Mouse (Mus musculus) E14TG2a.4 (cell line): Measurements from ENCODE around the gene Xrcc1.
"Not testable (repeated sequence)": the region's sequence is repeated elsewhere in the genome, so short reads cannot be mapped to it uniquely, and the experiment has no call there.

Experiments used
- H3K27me3 ChIP-seq: 2 replicates; pipeline ENCODE4 v1.6.1; 2014; ENCODE audit warnings: low read length, control low read depth; ENCODE audit not compliant: insufficient read depth
- H3K36me3 ChIP-seq: 2 replicates; pipeline ENCODE4 v1.6.1; 2014; ENCODE audit warnings: low read length, control low read depth; ENCODE audit not compliant: insufficient read depth
- H3K4me1 ChIP-seq: replicated peaks from 2 replicates; pipeline ENCODE4 v1.6.1; 2014; ENCODE audit warnings: low read depth, low read length, control low read depth
- H3K4me3 ChIP-seq: replicated peaks from 2 replicates; pipeline ENCODE4 v1.5.1; 2014; ENCODE audit warnings: mild to moderate bottlenecking, low read length
- H3K9me3 ChIP-seq: 2 replicates; pipeline ENCODE4 v1.6.1; 2014; ENCODE audit warnings: low read length, control low read depth
- CTCF ChIP-seq: conservative IDR thresholded peaks from 2 replicates; pipeline ENCODE4 v1.5.1; 2014; ENCODE audit warnings: low read length
- NANOG ChIP-seq: IDR thresholded peaks from 2 replicates; pipeline ENCODE4 v1.6.1; 2014; ENCODE audit warnings: borderline replicate concordance, low read length, mixed read lengths
- POU5F1 ChIP-seq: IDR thresholded peaks from 2 replicates; pipeline ENCODE4 v1.6.1; 2014; ENCODE audit warnings: low read length, borderline replicate concordance

The Xrcc1 gene

DNA sequence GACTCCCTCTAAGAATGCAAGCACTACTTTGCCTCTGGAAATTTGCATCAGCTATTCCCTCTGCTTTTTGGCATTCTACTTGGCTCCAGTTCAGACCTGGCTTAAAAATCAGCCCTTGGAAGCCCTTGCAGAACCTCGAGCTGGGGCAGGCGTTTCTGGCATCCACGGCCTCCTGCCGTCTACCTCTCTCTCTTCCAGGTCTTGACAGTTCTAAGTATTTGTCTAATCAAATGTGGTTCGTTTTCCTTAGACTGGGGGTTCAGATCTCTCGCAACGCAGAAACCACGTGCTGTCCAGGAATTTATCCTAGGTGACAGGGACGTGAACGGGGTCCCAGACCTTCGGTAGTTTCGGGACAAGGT lies 39.6 kb upstream of the Xrcc1 start:
- Histone ChIP-seq H3K27me3 (no peaks in the 10 kb centered on the region), H3K4me1 (peaks cover 88% of the 10 kb centered on the region), H3K4me3 (peak overlapping the region; percentile 92), H3K36me3 (peaks cover 30% of the 10 kb centered on the region), H3K9me3 (no peaks in the 10 kb centered on the region)
- no peak for TF ChIP-seq CTCF
- TF ChIP-seq NANOG: no peak
- no peak for TF ChIP-seq POU5F1

GRCm38 (mm10) chr7:24506838-24507725 lies 39.0 kb upstream of the Xrcc1 start, which contains the start of gene Zfp428:
Gene Zfp428 (plus strand): TSS chr7:24507006.
- Histone ChIP-seq H3K9me3 (no peaks in the 10 kb centered on the region), H3K4me1 (peaks cover 88% of the 10 kb centered on the region), H3K36me3 (peaks cover 36% of the 10 kb centered on the region), H3K27me3 (no peaks in the 10 kb centered on the region), H3K4me3 (peak within 1 kb of the TSS; percentile 92)
- TF ChIP-seq CTCF (no peak), NANOG (no peak), POU5F1 (peak; percentile 38; the same call in 1 of the 2 replicates)

GRCm38 (mm10) chr7:24507726-24508114 lies 38.4 kb upstream of the Xrcc1 start:
- H3K9me3 ChIP-seq: no peaks in the 10 kb centered on the region
- H3K4me1 ChIP-seq: peaks cover 88% of the 10 kb centered on the region
- H3K36me3 ChIP-seq: peaks cover 43% of the 10 kb centered on the region
- H3K4me3 ChIP-seq: peak overlapping the region; percentile 92
- no peaks in the 10 kb centered on the region for H3K27me3 ChIP-seq
- TF ChIP-seq CTCF: no peak
- TF ChIP-seq POU5F1: no peak
- TF ChIP-seq NANOG: no peak

- H3K4me3 ChIP-seq: peak within 1 kb of the TSS; percentile 56
- no peaks in the 10 kb centered on the region for H3K9me3 ChIP-seq
- H3K4me1 ChIP-seq: peaks cover 94% of the 10 kb centered on the region
- H3K36me3 ChIP-seq: peaks cover 76% of the 10 kb centered on the region
- H3K27me3 ChIP-seq: no peaks in the 10 kb centered on the region
- no peak for TF ChIP-seq NANOG
- no peak for TF ChIP-seq POU5F1
- TF ChIP-seq CTCF: no peak
Measured at GRCm38 (mm10) chr7:24512355-24512754, 33.7 kb upstream of the Xrcc1 start, which contains the start of gene AC161166.1. Gene AC161166.1 (minus strand): TSS chr7:24512455.

DNA sequence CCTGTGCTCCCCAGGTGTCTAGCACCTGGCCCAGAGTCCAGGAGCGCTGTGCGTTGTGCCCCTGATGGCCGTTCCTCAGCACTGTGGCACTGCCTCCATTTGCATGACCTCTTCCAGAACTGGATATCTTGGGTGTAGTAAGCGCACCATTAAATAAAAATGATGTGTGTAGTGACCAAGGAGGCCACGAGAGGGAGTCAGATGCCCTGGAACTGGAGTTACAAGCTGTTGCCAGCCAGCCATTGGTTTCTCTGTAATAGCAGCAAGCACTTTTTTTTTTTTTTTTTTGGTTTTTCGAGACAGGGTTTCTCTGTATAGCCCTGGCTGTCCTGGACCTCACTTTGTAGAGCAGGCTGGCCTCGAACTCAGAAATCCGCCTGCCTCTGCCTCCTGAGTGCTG lies 29.8 kb upstream of the Xrcc1 start:
- not testable (repeated sequence) for H3K27me3 ChIP-seq, H3K9me3 ChIP-seq
- peaks cover 59% of the 10 kb centered on the region for H3K36me3 ChIP-seq
- peak overlapping the region; percentile 35; the same call in 1 of the 2 replicates for H3K4me3 ChIP-seq
- peak; percentile 55 for TF ChIP-seq CTCF
- H3K4me1 ChIP-seq: peaks cover 96% of the 10 kb centered on the region

DNA sequence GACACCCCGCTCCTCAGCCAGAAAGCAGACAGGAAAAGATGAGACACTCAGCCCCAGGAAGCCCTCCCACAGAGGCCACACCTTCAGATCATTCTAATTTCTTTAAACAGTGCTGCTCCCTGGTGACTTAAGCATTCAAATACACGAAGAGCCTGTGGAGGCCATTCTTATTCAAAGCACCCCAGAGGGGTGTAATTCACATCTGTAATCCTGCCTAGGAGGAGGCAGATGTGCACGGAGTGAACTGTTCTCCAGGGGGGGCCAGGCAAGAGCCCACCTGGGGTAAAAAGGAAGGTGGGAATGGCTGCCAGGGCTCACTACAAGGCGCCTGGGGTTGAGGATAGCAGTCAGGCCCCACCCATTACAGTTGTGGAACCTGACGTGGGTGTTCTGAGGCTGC lies 29.0 kb upstream of the Xrcc1 start:
- Histone ChIP-seq H3K4me1 (peaks cover 91% of the 10 kb centered on the region), H3K9me3 (no peaks in the 10 kb centered on the region), H3K27me3 (no peaks in the 10 kb centered on the region), H3K36me3 (peaks cover 53% of the 10 kb centered on the region), H3K4me3 (peak overlapping the region; percentile 13; the same call in 1 of the 2 replicates)
- TF ChIP-seq CTCF (no peak), NANOG (peak; percentile 95), POU5F1 (peak; percentile 98)

GRCm38 (mm10) chr7:24517654-24518053 lies 28.4 kb upstream of the Xrcc1 start:
- Histone ChIP-seq H3K9me3 (no peaks in the 10 kb centered on the region), H3K27me3 (no peaks in the 10 kb centered on the region), H3K4me1 (peaks cover 89% of the 10 kb centered on the region), H3K4me3 (0 out of 2 replicates have a peak overlapping the region, but pooled peaks have one; percentile 5), H3K36me3 (peaks cover 47% of the 10 kb centered on the region)
- TF ChIP-seq CTCF (no peak), NANOG (no peak), POU5F1 (no peak)

DNA sequence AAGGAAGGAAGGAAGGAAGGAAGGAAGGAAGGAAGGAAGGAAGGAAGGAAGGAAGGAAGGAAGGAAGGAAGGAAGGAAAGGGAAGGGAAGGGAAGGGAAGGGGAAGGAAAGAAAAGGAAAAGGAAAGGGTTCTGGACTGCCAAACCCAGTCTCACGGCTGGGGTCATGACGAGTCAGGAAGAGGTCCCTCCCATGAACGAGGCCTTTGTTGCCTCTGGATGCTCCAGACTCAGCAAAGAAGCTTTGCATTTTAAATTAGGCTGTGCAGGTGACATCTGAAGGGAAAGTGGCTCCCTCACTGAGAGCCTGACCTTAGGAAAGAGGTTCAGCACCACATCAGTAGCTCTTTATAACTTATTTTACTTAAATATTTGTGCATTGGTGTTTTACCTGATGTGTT lies 27.0 kb upstream of the Xrcc1 start:
- H3K9me3 ChIP-seq: no peaks in the 10 kb centered on the region
- H3K4me1 ChIP-seq: peaks cover 82% of the 10 kb centered on the region
- H3K4me3 ChIP-seq: no peak overlapping the region
- TF ChIP-seq POU5F1 (no peak), NANOG (no peak), CTCF (no peak)
- H3K36me3 ChIP-seq: peaks cover 32% of the 10 kb centered on the region
- peaks cover 4% of the 10 kb centered on the region; the same call in 1 of the 2 replicates for H3K27me3 ChIP-seq

GRCm38 (mm10) chr7:24520054-24520453 lies 26.0 kb upstream of the Xrcc1 start:
- H3K9me3 ChIP-seq, H3K4me3 ChIP-seq, H3K27me3 ChIP-seq: not testable (repeated sequence)
- peaks cover 23% of the 10 kb centered on the region for H3K36me3 ChIP-seq
- H3K4me1 ChIP-seq: peaks cover 76% of the 10 kb centered on the region
